Mouse (Mus musculus): Measurements from ENCODE around the gene Kcna5.

GRCm38 (mm10) chr6:126551862-126552395, 16.7 kb upstream of the Kcna5 start:
- TF ChIP-seq POLR2A (IDR thresholded peaks at IDR 0.05; ENCODE audit: borderline replicate concordance, extremely low read depth, low read depth, low read length) (no peak), CTCF (IDR thresholded peaks at IDR 0.05; ENCODE audit: insufficient read depth, low read length) (peak; percentile 99)

Data from lung, adult 2 months (tissue).